In genomic region chr7:99553885-99554269, GRCm38 (mm10) we compare ENCODE assay signal across 11 mouse cellular contexts. TPM values are rescaled to one million over a fixed set of nuclear protein-coding genes. Genes with fewer than 3 reads are reported as not detected.
DNase-seq lines count a peak whose midpoint lies in the region; ATAC-seq and TF ChIP-seq lines count a peak whose summit lies in the region.
"Had no signal": no experiment of that assay in that cellular context is flagged by ENCODE, and none has a peak within 500 bp of the region (broad histone marks: within the 10 kb centered on the region; RNA-seq: fewer than 3 reads in every experiment).

No protein-coding gene starts in this region.

- no peaks in the 10 kb centered on the region for H3K27me3 ChIP-seq in heart, embryonic 16.5 days (ENCODE audit: control insufficient read depth, insufficient read depth, low read length)
- H3K27me3 ChIP-seq in lung, embryonic 14.5 days (ENCODE audit: insufficient read depth, low read length): no peaks in the 10 kb centered on the region
- H3K27me3 ChIP-seq in lung, embryonic 15.5 days: no peaks in the 10 kb centered on the region

- DNase-seq in heart, postnatal 10 days: no peak
- DNase-seq in lung, embryonic 14.5 days: peak; percentile 85
- DNase-seq in lung, adult 2 months: no peak
- peak; percentile 49 for DNase-seq in yolk sac, embryonic 10.5 days (ENCODE audit: low spot score)
- DNase-seq in B cell, adult 2 months: no peak
- no peak for DNase-seq in adrenal gland, postnatal 10 days
- DNase-seq: cerebellum, adult 9-11 months; gastrocnemius, postnatal 14 days; thymus, adult 18-20 months had no signal

- ATAC-seq in heart, embryonic 16.5 days (replicated peaks; ENCODE audit: extremely low read depth, insufficient read depth, low FRiP score): 0 out of 2 replicates have a peak, but pooled peaks have one; percentile 6
- ATAC-seq in lung, embryonic 14.5 days (ENCODE audit: insufficient read depth): peak; percentile 71
- peak; percentile 77 for ATAC-seq in lung, embryonic 15.5 days (ENCODE audit: borderline replicate concordance, extremely low read depth, low FRiP score, low TSS enrichment)

- WGBS in heart, embryonic 16.5 days: 27% methylated on average over 4 of the region's 4 CpGs
- WGBS in lung, embryonic 14.5 days: 9% methylated on average over 4 of the region's 4 CpGs
- 19% methylated on average over 4 of the region's 4 CpGs for WGBS in lung, adult 2 months
- 10% methylated on average over 4 of the region's 4 CpGs for whole genome bisulfite sequencing in lung, embryonic 15.5 days

- no peak overlapping the region for H3K4me3 ChIP-seq in heart, embryonic 16.5 days (ENCODE audit: low read length)
- H3K4me3 ChIP-seq in lung, embryonic 14.5 days (ENCODE audit: low read depth, low read length): no peak overlapping the region
- H3K4me3 ChIP-seq in lung, adult 2 months (replicated peaks; ENCODE audit: extremely low read depth, low read depth, low read length): no peak overlapping the region
- no peak overlapping the region for H3K4me3 ChIP-seq in lung, embryonic 15.5 days

- no peaks in the 10 kb centered on the region for H3K36me3 ChIP-seq in heart, embryonic 16.5 days (ENCODE audit: control insufficient read depth, insufficient read depth)
- H3K36me3 ChIP-seq in lung, embryonic 14.5 days (ENCODE audit: insufficient read depth): 0 out of 2 replicates have a peak, but pooled peaks cover 4% of the 10 kb centered on the region
- H3K36me3 ChIP-seq in lung, embryonic 15.5 days: peaks cover 6% of the 10 kb centered on the region; the same call in 1 of the 2 replicates

- H3K4me2 ChIP-seq in heart, embryonic 16.5 days (ENCODE audit: low read depth, low read length): peak overlapping the region; percentile 0; the same call in 1 of the 2 replicates
- peak overlapping the region; percentile 40; the same call in 1 of the 2 replicates for H3K4me2 ChIP-seq in lung, embryonic 14.5 days
- H3K4me2 ChIP-seq in lung, embryonic 15.5 days: no peak overlapping the region

- H3K27ac ChIP-seq in heart, embryonic 16.5 days (ENCODE audit: low read length): peak overlapping the region; percentile 66
- H3K27ac ChIP-seq in lung, embryonic 14.5 days (ENCODE audit: low read depth): peak overlapping the region; percentile 90
- peak overlapping the region; percentile 92 for H3K27ac ChIP-seq in lung, embryonic 15.5 days

- intact Hi-C loops in heart, postnatal 10 days (cut with DNase I): loop anchor here (10.0 kb wide), 1 partner anchor 179 kb away; no protein-coding TSS in a partner anchor

- no peak overlapping the region for H3K9ac ChIP-seq in heart, embryonic 16.5 days (ENCODE audit: low read length)
- H3K9ac ChIP-seq in lung, embryonic 14.5 days: no peak overlapping the region; the same call in 1 of the 2 replicates
- no peak overlapping the region for H3K9ac ChIP-seq in lung, embryonic 15.5 days

- no peak for TF ChIP-seq CTCF in lung, embryonic 14.5 days (IDR thresholded peaks at IDR 0.05; ENCODE audit: low read depth)
- no peak for TF ChIP-seq CTCF in lung, adult 2 months (IDR thresholded peaks at IDR 0.05; ENCODE audit: insufficient read depth, low read length)

- H3K9me3 ChIP-seq in heart, embryonic 16.5 days (replicated peaks; ENCODE audit: control insufficient read depth, low read length): no peaks in the 10 kb centered on the region
- no peaks in the 10 kb centered on the region for H3K9me3 ChIP-seq in lung, embryonic 14.5 days (ENCODE audit: low read depth, low read length)
- H3K9me3 ChIP-seq in lung, embryonic 15.5 days: no peaks in the 10 kb centered on the region

- peaks cover 20% of the 10 kb centered on the region for H3K4me1 ChIP-seq in heart, embryonic 16.5 days (ENCODE audit: control insufficient read depth, insufficient read depth, low read length)
- H3K4me1 ChIP-seq in lung, embryonic 14.5 days (ENCODE audit: insufficient read depth): peaks cover 25% of the 10 kb centered on the region
- H3K4me1 ChIP-seq in lung, adult 2 months (ENCODE audit: control insufficient read depth, insufficient read depth, low read length): peaks cover 50% of the 10 kb centered on the region
- H3K4me1 ChIP-seq in lung, embryonic 15.5 days: peaks cover 44% of the 10 kb centered on the region

- TF ChIP-seq POLR2A in lung, adult 2 months (IDR thresholded peaks at IDR 0.05; ENCODE audit: borderline replicate concordance, extremely low read depth, low read depth, low read length): no peak

RNA-seq across cellular contexts. Expression of gene Arrb1, which starts 18.6 kb away (rescaled TPM):
- polyA plus RNA-seq in heart, embryonic 16.5 days (2015; fragmentation: Nextera tagmentation; extraction: Ambion mirVana): 4.9 and 6.8 TPM in 2 replicates
- 10 to 100 TPM; 25.0 to 33.3 TPM for total RNA-seq in heart, postnatal 10 days (2021)
- 7.0 and 7.8 TPM in 2 replicates for polyA plus RNA-seq in lung, embryonic 14.5 days (2014; fragmentation: Nextera tagmentation; extraction: Ambion mirVana)
- 131 and 161 TPM in 2 replicates for polyA plus RNA-seq in lung, adult 2 months (2012; rRNA removed)
- polyA plus RNA-seq in lung, embryonic 15.5 days (2015; fragmentation: Nextera tagmentation; extraction: Ambion mirVana): 16.1 and 17.5 TPM in 2 replicates
- 10 to 100 TPM; 46.2 to 56.8 TPM for total RNA-seq in adrenal gland, postnatal 10 days (2021)

Comparison
In these comparisons a context has a peak if more than half of its experiments do, and no peak if none do; other contexts are left out.
1. DNase-seq: peak in lung, embryonic 14.5 days (single experiment) and yolk sac, embryonic 10.5 days (single experiment); none in heart, postnatal 10 days (0 of 2), lung, adult 2 months (single experiment), B cell, adult 2 months (0 of 2) and adrenal gland, postnatal 10 days (single experiment).
2. ATAC-seq: peak in every context shown above with its lines; median percentile 77 in lung, embryonic 15.5 days; 71 in lung, embryonic 14.5 days; 6 in heart, embryonic 16.5 days.
3. Peak in every context shown above with its lines, with median percentiles within 50 percentile points of each other: H3K27ac ChIP-seq.